Mouse (Mus musculus) limb, embryonic 11.5 days (tissue): Measurements from ENCODE around the gene Sprr1a. TPM values are rescaled to one million over a fixed set of nuclear protein-coding genes. Genes with fewer than 3 reads are reported as not detected.
"Not testable (repeated sequence)": the region's sequence is repeated elsewhere in the genome, so short reads cannot be mapped to it uniquely, and the experiment has no call there.

Experiments
- ATAC-seq: fragments of 200-750 bp; cut with Nextera tagmentation; 2 replicates; pipeline ENCODE4 v1.8.0; 2017; ENCODE audit warnings: low read depth; ENCODE audit not compliant: insufficient number of reproducible peaks, low FRiP score, low TSS enrichment
- DNase-seq: peaks from one replicate; pipeline ENCODE4 v3.0.0-alpha.2; 2015; ENCODE audit warnings: low spot score
- H3K27ac ChIP-seq: fragments of 300-500 bp; sonication (generic); replicated peaks from 2 replicates; pipeline ENCODE4 v1.5.1; 2014; ENCODE audit warnings: low read depth, mild to moderate bottlenecking, low read length
- H3K27me3 ChIP-seq: fragments of 300-500 bp; sonication (generic); 2 replicates; pipeline ENCODE4 v1.6.1; 2014; ENCODE audit warnings: mild to moderate bottlenecking, low read length, mixed read lengths; ENCODE audit not compliant: control insufficient read depth, insufficient read depth
- H3K36me3 ChIP-seq: fragments of 300-500 bp; sonication (generic); 2 replicates; pipeline ENCODE4 v1.6.1; 2014; ENCODE audit warnings: mild to moderate bottlenecking, low read length, moderate library complexity, mixed read lengths; ENCODE audit not compliant: control insufficient read depth, insufficient read depth
- H3K4me1 ChIP-seq: fragments of 300-500 bp; sonication (generic); 2 replicates; pipeline ENCODE4 v1.6.1; 2014; ENCODE audit warnings: low read length, mixed read lengths; ENCODE audit not compliant: control insufficient read depth, insufficient read depth
- H3K4me2 ChIP-seq: fragments of 300-500 bp; sonication (generic); 2 replicates; pipeline ENCODE4 v1.6.1; 2014; ENCODE audit warnings: low read depth, mild to moderate bottlenecking, moderate library complexity; ENCODE audit not compliant: severe bottlenecking
- H3K4me3 ChIP-seq: fragments of 300-500 bp; sonication (generic); 2 replicates; pipeline ENCODE4 v1.5.1; 2014; ENCODE audit warnings: low read depth, low read length
- H3K9ac ChIP-seq: fragments of 300-500 bp; sonication (generic); 2 replicates; pipeline ENCODE4 v1.6.1; 2014; ENCODE audit warnings: mild to moderate bottlenecking, low read length
- H3K9me3 ChIP-seq: fragments of 300-500 bp; sonication (generic); 2 replicates; pipeline ENCODE4 v1.6.1; 2016; ENCODE audit warnings: low read length; ENCODE audit not compliant: control insufficient read depth
- WGBS: fragments of 180-500 bp; shearing (Covaris S2); extraction: QIAGEN DNeasy Blood & Tissue Kit; methylation state at CpG from one replicate; pipeline ENCODE4 v1.1.7; 2014; 5-methylcytosine and 5-hydroxymethylcytosine counted together
- polyA plus RNA-seq: library from polyadenylated mRNA; unstranded; fragments of >200 nt; fragmentation: Nextera tagmentation; extraction: Ambion mirVana; gene quantifications from 2 replicates; pipeline ENCODE4 v1.2.1, GENCODE M21; 2014

Sprr1a gene
- polyA plus RNA-seq, 1 experiment from 2014 or later = not detected

DNA sequence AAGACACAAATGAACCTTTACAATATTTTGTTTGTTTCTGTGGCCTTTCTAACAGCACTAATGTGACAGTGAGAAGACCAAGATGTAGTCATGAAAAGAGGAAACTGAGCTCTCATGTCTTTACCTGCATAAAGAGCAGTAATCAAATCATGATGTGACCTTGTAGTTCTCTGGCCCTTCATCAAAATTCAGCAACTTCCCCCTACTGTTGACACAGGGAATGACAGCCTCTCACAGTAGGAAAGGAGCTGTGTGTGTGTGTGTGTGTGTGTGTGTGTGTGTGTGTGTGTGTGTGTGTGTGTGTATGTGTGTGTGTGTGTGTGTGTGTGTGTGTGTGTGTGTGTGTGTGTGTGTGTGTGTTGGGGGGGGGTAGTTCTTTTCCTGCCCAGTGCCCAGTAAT is 4.4 kb downstream of the Sprr1a start:
- H3K9me3 ChIP-seq, H3K4me1 ChIP-seq, H3K4me2 ChIP-seq, H3K36me3 ChIP-seq, H3K9ac ChIP-seq, H3K27me3 ChIP-seq, H3K4me3 ChIP-seq, ATAC-seq, H3K27ac ChIP-seq: not testable (repeated sequence)
- DNase-seq = peak; percentile 24

DNA sequence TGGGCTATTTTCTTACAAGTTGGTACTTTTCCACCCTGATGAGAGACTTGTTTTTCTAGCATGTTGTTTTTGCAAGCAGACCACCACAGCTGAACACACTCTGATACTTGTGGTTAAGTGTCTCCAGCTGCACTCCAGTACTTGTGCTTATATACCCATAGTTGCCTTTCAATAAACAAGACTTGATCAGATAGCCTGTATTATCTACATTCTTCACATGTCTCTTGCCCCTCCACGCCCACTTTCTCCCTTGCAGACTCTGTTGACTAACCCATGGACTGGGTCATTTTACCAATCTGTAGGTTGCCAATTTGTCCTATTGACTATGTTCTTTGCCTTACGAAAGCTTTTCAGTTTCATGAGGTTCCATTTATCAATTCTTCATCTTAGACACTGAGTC is 15.6 kb downstream of the Sprr1a start:
- WGBS = 91% methylated on average over 2 of the region's 2 CpGs
- no peak for ATAC-seq
- Histone ChIP-seq H3K36me3 (no peaks in the 10 kb centered on the region), H3K27me3 (no peaks in the 10 kb centered on the region), H3K9me3 (no peaks in the 10 kb centered on the region), H3K27ac (no peak overlapping the region), H3K4me2 (no peak overlapping the region), H3K4me1 (no peaks in the 10 kb centered on the region), H3K9ac (no peak overlapping the region), H3K4me3 (no peak overlapping the region)
- no peak for DNase-seq

- Histone ChIP-seq H3K27ac (no peak overlapping the region), H3K36me3 (no peaks in the 10 kb centered on the region), H3K4me1 (no peaks in the 10 kb centered on the region), H3K4me2 (no peak overlapping the region), H3K9ac (no peak overlapping the region), H3K27me3 (no peaks in the 10 kb centered on the region), H3K9me3 (no peaks in the 10 kb centered on the region), H3K4me3 (no peak overlapping the region)
- DNase-seq (no peak), ATAC-seq (no peak)
Observed at GRCm38 (mm10) chr3:92467424-92467823, 18.3 kb downstream of the Sprr1a start.

GRCm38 (mm10) chr3:92466576-92466975 is 19.1 kb downstream of the Sprr1a start:
- Histone ChIP-seq H3K4me3 (no peak overlapping the region), H3K36me3 (no peaks in the 10 kb centered on the region), H3K4me1 (no peaks in the 10 kb centered on the region), H3K4me2 (no peak overlapping the region), H3K9ac (no peak overlapping the region), H3K27ac (no peak overlapping the region), H3K9me3 (no peaks in the 10 kb centered on the region), H3K27me3 (no peaks in the 10 kb centered on the region)
- DNase-seq = no peak
- ATAC-seq = no peak
- WGBS = 80% methylated on average over 1 of the region's 1 CpGs

DNA sequence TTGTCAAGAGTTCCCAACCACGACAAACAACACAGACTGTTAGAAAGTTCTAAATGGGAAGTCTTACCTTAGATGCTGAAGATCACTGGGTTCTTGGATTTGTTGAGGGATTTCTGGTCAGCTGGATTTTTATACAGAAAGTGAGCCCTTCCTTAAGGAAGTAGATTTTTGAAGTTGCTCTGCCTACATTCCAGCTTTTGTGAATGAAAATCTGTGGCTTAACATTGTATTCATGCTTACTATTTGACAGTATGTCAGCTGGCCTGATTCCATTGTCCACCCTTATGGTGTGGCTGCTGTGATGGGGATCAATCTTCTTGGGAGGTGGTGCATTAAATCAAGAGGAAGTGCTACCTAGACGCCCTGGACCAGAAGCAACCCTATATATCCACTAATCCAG is 27.1 kb downstream of the Sprr1a start, which contains the start of gene Sprr3:
TSS of gene Sprr3 (minus strand) at position 101 of the 400 bp plus-strand sequence.
- no peak within 1 kb of the TSS for H3K9ac ChIP-seq
- DNase-seq (no peak), ATAC-seq (no peak)
- H3K4me3 ChIP-seq = no peak within 1 kb of the TSS
- no peaks in the 10 kb centered on the region for H3K36me3 ChIP-seq
- H3K27me3 ChIP-seq = no peaks in the 10 kb centered on the region
- WGBS = 74% methylated on average over 2 of the region's 2 CpGs
- H3K27ac ChIP-seq = no peak within 1 kb of the TSS
- no peaks in the 10 kb centered on the region for H3K4me1 ChIP-seq
- no peaks in the 10 kb centered on the region for H3K9me3 ChIP-seq
- H3K4me2 ChIP-seq = no peak within 1 kb of the TSS

DNA sequence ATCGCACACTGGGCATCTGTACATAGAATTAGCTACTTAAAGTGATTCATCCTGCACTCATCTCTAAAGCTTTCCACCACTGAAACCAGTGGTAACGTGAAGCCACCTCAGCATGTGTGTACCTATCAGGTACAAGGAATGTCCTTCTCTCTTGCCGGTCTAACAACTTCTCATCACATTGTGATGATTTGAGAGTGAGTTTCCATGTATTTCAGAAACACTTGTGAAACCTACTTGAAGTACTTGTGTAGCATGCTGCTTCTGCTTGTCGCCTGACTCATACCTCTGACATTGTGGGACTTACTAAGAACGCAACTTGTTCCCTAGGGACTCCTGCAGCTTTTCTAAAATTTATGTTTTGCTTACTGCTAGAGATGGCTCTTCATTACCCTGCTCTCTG is 30.5 kb downstream of the Sprr1a start:
- no peaks in the 10 kb centered on the region for H3K27me3 ChIP-seq
- WGBS = 88% methylated on average over 5 of the region's 5 CpGs
- DNase-seq (no peak), ATAC-seq (no peak)
- no peak overlapping the region for H3K4me2 ChIP-seq
- H3K9ac ChIP-seq = no peak overlapping the region
- H3K9me3 ChIP-seq = no peaks in the 10 kb centered on the region
- H3K4me1 ChIP-seq = no peaks in the 10 kb centered on the region
- H3K27ac ChIP-seq = no peak overlapping the region
- H3K36me3 ChIP-seq = no peaks in the 10 kb centered on the region
- H3K4me3 ChIP-seq = no peak overlapping the region

GRCm38 (mm10) chr3:92440177-92440576 is 45.5 kb downstream of the Sprr1a start:
- no peak overlapping the region for H3K4me3 ChIP-seq
- no peak for ATAC-seq

DNA sequence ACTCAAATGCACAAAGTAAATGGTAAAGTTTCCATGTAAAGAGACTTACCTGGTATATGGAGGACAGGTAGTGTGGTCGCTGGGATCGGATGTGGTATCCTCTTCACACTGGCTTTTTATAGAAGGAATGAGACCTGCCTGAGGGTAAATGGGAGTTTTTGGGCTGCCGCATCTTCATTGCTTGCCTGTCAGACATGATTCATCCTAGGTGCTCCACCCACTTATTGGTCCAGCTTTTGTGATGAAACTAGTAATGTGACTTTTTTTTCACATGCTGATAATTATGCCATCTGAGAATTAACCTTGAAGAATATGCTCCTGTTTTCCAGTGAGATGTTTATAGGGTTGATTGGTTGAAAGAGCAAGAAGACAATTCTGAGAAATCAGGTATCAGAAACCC is 47.0 kb downstream of the Sprr1a start, which contains the start of gene Sprr1b:
TSS of gene Sprr1b (minus strand) at position 101 of the 400 bp plus-strand sequence.
- WGBS = 89% methylated on average over 3 of the region's 3 CpGs
- no peaks in the 10 kb centered on the region for H3K9me3 ChIP-seq
- H3K4me2 ChIP-seq = no peak within 1 kb of the TSS
- DNase-seq = no peak
- H3K36me3 ChIP-seq = no peaks in the 10 kb centered on the region
- ATAC-seq = no peak
- H3K9ac ChIP-seq = no peak within 1 kb of the TSS
- H3K4me3 ChIP-seq = no peak within 1 kb of the TSS
- no peak within 1 kb of the TSS for H3K27ac ChIP-seq
- H3K4me1 ChIP-seq = no peaks in the 10 kb centered on the region
- H3K27me3 ChIP-seq = no peaks in the 10 kb centered on the region

More at GRCm38 (mm10) chr3:92440177-92440576, 45.5 kb downstream of the Sprr1a start:
- no peaks in the 10 kb centered on the region for H3K4me1 ChIP-seq
- no peak overlapping the region for H3K27ac ChIP-seq
- H3K27me3 ChIP-seq = no peaks in the 10 kb centered on the region
- no peak overlapping the region for H3K4me2 ChIP-seq
- no peaks in the 10 kb centered on the region for H3K9me3 ChIP-seq
- no peak overlapping the region for H3K9ac ChIP-seq
- no peaks in the 10 kb centered on the region for H3K36me3 ChIP-seq
- WGBS = 84% methylated on average over 3 of the region's 3 CpGs
- DNase-seq = no peak
